Mouse (Mus musculus) CH12.LX (cell line): Measurements from ENCODE around the gene Vmn2r93. TPM values are rescaled to one million over a fixed set of nuclear protein-coding genes. Genes with fewer than 3 reads are reported as not detected.

Experiments used
- polyA plus RNA-seq: library from polyadenylated mRNA; unstranded; fragments of >175 nt; gene quantifications from 2 replicates; pipeline ENCODE4 v1.2.1, GENCODE M21; 2012; ENCODE audit warnings: low read depth; ENCODE audit not compliant: insufficient read length
- total RNA-seq, 2 experiments: library from RNA; depleted of rRNA; stranded (reverse); fragments of 300-350 nt in 1 of 2; fragments of >200 nt in 1 of 2; gene quantifications; 2 replicates each; pipeline ENCODE4 v1.2.3; 2012 to 2014

Gene Vmn2r93
- total and polyA plus RNA-seq, 3 experiments, result not detected

Other genes with a start within 250 kb of the Vmn2r93 start
- gene Vmn2r124, start 248.7 kb upstream of the Vmn2r93 start, total RNA-seq (2012; rRNA removed), result not detected in 2 replicates
- not detected in 2 replicates for gene Vmn2r124, start 248.7 kb upstream of the Vmn2r93 start, total RNA-seq (2014; rRNA removed)
- not detected in 2 replicates for gene Vmn2r124, start 248.7 kb upstream of the Vmn2r93 start, polyA plus RNA-seq
- not detected in 2 replicates for gene Vmn2r91, start 213.1 kb upstream of the Vmn2r93 start, total RNA-seq (2012; rRNA removed)
- not detected in 2 replicates for gene Vmn2r91, start 213.1 kb upstream of the Vmn2r93 start, total RNA-seq (2014; rRNA removed)
- gene Vmn2r91, start 213.1 kb upstream of the Vmn2r93 start, polyA plus RNA-seq, result not detected in 2 replicates
- not detected in 2 replicates for gene Vmn2r92, start 146.2 kb upstream of the Vmn2r93 start, total RNA-seq (2012; rRNA removed)
- gene Vmn2r92, start 146.2 kb upstream of the Vmn2r93 start, total RNA-seq (2014; rRNA removed), result not detected in 2 replicates
- gene Vmn2r92, start 146.2 kb upstream of the Vmn2r93 start, polyA plus RNA-seq, result not detected in 2 replicates
- not detected in 2 replicates for gene Vmn2r94, start 20.3 kb upstream of the Vmn2r93 start, total RNA-seq (2012; rRNA removed)
- not detected in 2 replicates for gene Vmn2r94, start 20.3 kb upstream of the Vmn2r93 start, total RNA-seq (2014; rRNA removed)
- gene Vmn2r94, start 20.3 kb upstream of the Vmn2r93 start, polyA plus RNA-seq, result not detected in 2 replicates
- gene Vmn2r95, start 126.0 kb downstream of the Vmn2r93 start, total RNA-seq (2012; rRNA removed), result not detected in 2 replicates
- not detected in 2 replicates for gene Vmn2r95, start 126.0 kb downstream of the Vmn2r93 start, total RNA-seq (2014; rRNA removed)
- 0.01 and 0.04 TPM in 2 replicates for gene Vmn2r95, start 126.0 kb downstream of the Vmn2r93 start, polyA plus RNA-seq